Mouse (Mus musculus) lung, adult 2 months (tissue): ENCODE data around the gene Rras2. TPM values are rescaled to one million over a fixed set of nuclear protein-coding genes. Genes with fewer than 3 reads are reported as not detected.

ENCODE experiments used
- DNase-seq: peaks from one replicate; pipeline ENCODE4 v3.0.0; 2022
- H3K4me1 ChIP-seq: fragments of 200-500 bp; 2 replicates; pipeline ENCODE4 v1.6.1; 2011; ENCODE audit warnings: low read length; ENCODE audit not compliant: control insufficient read depth, insufficient read depth
- H3K4me3 ChIP-seq: fragments of 200-500 bp; replicated peaks from 2 replicates; pipeline ENCODE3; 2011; ENCODE audit warnings: low read depth, mild to moderate bottlenecking, control low read depth, low read length; ENCODE audit errors: extremely low read depth
- CTCF ChIP-seq: fragments of 200-500 bp; IDR thresholded peaks from 2 replicates; pipeline ENCODE4 v1.5.1; 2011; ENCODE audit warnings: mild to moderate bottlenecking, low read length, control low read depth; ENCODE audit not compliant: insufficient read depth
- POLR2A ChIP-seq: fragments of 200-500 bp; IDR thresholded peaks from 2 replicates; pipeline ENCODE4 v1.6.1; 2011; ENCODE audit warnings: low read depth, mild to moderate bottlenecking, control low read depth, low read length, borderline replicate concordance; ENCODE audit errors: extremely low read depth
- WGBS: fragments of 180-500 bp; shearing (Covaris S2); methylation state at CpG from one replicate; pipeline ENCODE4 v1.1.7; 2018; 5-methylcytosine and 5-hydroxymethylcytosine counted together
- polyA plus RNA-seq: library from polyadenylated mRNA; depleted of rRNA; stranded (reverse); fragments of >200 nt; gene quantifications from 2 replicates; pipeline ENCODE4 v1.2.3, GENCODE M21; 2012

The Rras2 gene
- polyA plus RNA-seq, 1 experiment = 24.4 TPM

DNA sequence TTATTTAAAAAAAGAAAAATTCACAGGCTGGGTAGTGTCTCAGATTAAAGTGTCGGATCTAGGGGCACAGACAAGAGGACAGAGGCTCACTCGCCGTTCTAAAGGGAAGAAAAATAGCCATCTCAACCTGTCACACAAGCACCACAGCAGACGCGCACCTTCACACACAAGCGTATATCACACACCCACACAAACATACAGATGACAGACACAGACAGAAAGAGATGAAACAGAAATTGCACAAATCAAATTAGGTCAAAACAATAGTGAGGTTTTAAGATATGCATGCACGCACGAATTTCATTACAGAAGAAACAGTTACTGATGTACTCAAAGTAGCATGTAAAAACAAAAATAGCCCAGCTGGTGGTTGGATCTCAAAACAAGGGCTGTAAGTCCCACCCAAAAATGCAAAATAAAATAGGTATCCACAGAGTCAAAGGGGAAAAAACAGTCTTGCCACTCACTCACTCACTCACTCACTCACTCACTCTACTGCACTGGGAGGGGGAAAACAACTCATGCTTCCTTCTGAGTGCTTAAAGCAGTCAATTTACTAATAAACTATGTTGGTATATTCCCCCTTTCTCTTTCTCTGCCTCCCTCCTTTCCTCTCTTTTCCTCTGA, 23.9 kb downstream of the Rras2 start:
- 76% methylated on average over 8 of the region's 8 CpGs for WGBS
- no peak overlapping the region for H3K4me3 ChIP-seq
- no peak for TF ChIP-seq CTCF
- TF ChIP-seq POLR2A = no peak
- DNase-seq = no peak
- peaks cover 6% of the 10 kb centered on the region for H3K4me1 ChIP-seq

DNA sequence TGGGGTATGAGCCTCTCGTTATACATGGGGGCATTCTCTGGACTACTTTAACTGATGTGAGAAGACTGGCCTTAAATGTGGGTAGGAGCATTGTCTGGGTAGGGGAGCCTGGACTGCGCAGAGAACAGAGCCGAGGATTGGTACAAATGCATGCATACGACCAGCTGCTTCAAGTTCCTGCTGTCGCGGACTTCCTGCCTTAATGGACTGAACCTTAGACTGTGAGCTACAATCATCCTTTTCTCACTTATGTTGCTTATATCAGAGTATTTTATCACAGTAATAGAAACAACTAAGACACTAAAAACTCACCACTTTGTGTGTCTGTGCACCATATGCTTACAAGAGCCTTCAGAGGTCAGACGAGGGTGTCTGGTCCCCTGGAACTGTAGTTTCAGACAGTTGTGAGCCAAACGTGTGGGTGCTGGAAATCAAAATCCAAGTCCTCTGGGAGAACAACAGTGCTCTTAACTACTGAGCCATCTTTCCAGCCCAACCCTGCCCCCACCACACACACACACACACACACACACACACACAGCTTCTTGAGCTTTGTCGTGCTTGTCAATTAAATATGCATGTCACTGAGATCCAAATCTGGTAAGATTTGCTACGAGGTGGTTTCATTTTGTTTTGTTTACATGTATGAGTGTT, 26.6 kb downstream of the Rras2 start:
- peaks cover 17% of the 10 kb centered on the region for H3K4me1 ChIP-seq
- WGBS = 64% methylated on average over 10 of the region's 10 CpGs
- no peak for TF ChIP-seq CTCF
- TF ChIP-seq POLR2A = no peak
- no peak overlapping the region for H3K4me3 ChIP-seq
- DNase-seq = no peak

DNA sequence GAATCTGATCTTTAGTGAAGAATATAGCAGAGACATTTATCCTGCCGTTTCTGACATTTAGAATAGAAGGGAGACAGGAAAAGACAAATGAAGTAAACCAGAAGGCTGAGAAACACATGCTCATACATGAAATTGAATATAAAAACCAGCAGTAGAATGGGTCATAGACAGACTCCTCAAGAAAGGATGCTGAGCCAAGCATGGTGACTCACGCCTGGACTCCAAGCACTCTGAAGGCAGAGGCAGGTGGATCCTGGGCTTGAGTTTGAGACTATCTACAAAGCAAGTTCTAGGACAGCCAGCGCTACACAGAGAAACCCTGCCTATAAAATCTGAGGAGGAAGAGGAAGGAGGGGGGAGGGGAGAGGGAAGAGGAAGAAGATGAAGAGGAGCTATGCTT, 27.4 kb downstream of the Rras2 start:
- no peak overlapping the region for H3K4me3 ChIP-seq
- WGBS = 72% methylated on average over 3 of the region's 3 CpGs
- TF ChIP-seq CTCF = no peak
- no peak for TF ChIP-seq POLR2A
- peaks cover 17% of the 10 kb centered on the region for H3K4me1 ChIP-seq
- no peak for DNase-seq

GRCm38 (mm10) chr7:114088918-114089317, 28.7 kb downstream of the Rras2 start:
- TF ChIP-seq POLR2A = no peak
- TF ChIP-seq CTCF = no peak
- Histone ChIP-seq H3K4me1 (peaks cover 17% of the 10 kb centered on the region), H3K4me3 (no peak overlapping the region)
- WGBS = 66% methylated on average over 5 of the region's 5 CpGs
- DNase-seq = no peak

DNA sequence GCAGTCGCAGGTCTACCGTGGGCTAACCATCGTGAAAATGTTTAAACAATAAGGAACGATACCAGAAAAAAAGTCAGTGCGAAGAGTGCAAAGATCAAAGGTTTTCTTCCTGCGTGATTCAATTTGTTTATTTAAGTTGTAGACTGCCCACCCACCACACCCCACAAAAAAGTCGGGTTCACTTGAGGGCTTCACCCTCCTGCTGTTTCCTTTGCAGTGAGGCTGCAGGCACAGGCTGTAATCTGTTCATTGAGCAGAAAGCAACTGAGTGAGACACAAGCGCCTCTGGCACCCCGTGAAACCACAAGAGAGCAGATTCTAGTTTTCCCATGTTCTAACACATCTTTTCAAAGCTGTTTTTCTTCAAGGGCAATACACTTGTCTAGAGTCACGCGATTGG, 29.6 kb downstream of the Rras2 start:
- DNase-seq = no peak
- WGBS = 29% methylated on average over 11 of the region's 11 CpGs
- no peak for TF ChIP-seq CTCF
- TF ChIP-seq POLR2A = no peak

GRCm38 (mm10) chr7:114087341-114087740, 30.2 kb downstream of the Rras2 start:
- TF ChIP-seq CTCF (no peak), POLR2A (no peak)
- WGBS = 29% methylated on average over 6 of the region's 6 CpGs
- Histone ChIP-seq H3K4me3 (no peak overlapping the region), H3K4me1 (peaks cover 18% of the 10 kb centered on the region)
- DNase-seq = no peak

More for the DNA sequence above, 29.6 kb downstream of the Rras2 start:
- Histone ChIP-seq H3K4me3 (no peak overlapping the region), H3K4me1 (peaks cover 17% of the 10 kb centered on the region)

DNA sequence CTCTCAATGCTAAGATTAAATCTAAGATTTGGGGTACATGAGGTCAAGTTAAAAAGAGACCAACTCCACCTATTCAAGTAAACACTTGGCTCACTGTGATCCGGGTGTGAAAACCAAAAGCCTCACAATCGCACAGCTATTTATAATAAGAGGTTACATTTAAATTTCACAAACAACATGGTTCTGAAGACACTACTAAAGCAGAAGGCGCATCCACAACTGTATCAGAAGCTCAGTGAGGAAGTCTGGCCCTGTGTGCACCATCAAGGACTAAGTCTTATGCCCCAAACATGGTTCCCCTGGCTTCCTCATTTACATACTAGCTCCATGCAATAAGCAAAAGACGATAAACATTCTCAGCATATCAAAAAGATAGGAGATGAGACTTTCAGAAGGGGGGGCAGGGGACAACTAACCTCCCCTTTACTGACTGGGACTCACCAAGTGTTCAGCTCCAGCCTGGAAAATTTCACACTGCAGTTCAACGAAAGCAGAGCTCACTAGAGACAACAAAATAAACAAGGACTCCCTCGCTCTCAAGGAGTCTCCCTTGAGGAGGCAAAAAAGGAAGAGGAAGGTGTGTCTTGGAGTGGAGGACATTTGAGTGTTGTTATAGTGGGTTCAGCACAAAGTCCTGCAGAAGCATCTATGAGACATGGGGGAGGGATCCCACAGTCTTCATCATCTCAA, 31.4 kb downstream of the Rras2 start:
- no peak overlapping the region for H3K4me3 ChIP-seq
- peaks cover 16% of the 10 kb centered on the region for H3K4me1 ChIP-seq
- no peak for DNase-seq
- 43% methylated on average over 6 of the region's 6 CpGs for WGBS
- no peak for TF ChIP-seq POLR2A
- TF ChIP-seq CTCF = no peak

DNA sequence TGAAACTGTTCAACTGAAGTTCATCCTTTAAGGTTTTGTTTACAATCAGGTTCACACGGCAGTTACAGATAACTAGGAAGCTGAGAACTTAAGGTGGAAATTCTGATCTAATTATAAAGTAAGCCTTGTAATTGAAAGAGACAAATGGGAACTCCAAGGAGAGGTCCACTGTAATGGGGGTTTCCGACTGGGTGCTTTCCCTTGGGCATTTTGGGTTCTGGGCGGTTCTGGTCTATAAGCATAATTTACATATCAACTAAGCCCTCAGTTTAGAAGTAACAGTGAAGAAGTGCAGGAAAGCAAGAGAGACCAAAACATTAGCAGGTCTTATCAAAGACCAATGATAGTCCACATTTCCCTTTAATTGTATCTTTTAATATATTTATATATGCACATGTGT, 33.8 kb downstream of the Rras2 start:
- H3K4me3 ChIP-seq = no peak overlapping the region
- 72% methylated on average over 3 of the region's 3 CpGs for WGBS
- peaks cover 18% of the 10 kb centered on the region for H3K4me1 ChIP-seq
- no peak for TF ChIP-seq CTCF
- no peak for TF ChIP-seq POLR2A
- no peak for DNase-seq

GRCm38 (mm10) chr7:114083088-114083487, 34.5 kb downstream of the Rras2 start:
- no peak for DNase-seq
- 74% methylated on average over 2 of the region's 2 CpGs for WGBS
- Histone ChIP-seq H3K4me1 (peaks cover 17% of the 10 kb centered on the region), H3K4me3 (no peak overlapping the region)
- TF ChIP-seq CTCF (no peak), POLR2A (no peak)
